Mouse (Mus musculus): Measurements from ENCODE around the gene Thoc3. TPM values are rescaled to one million over a fixed set of nuclear protein-coding genes. Genes with fewer than 3 reads are reported as not detected.
A peak's percentile ranks its signal among the peaks of the same experiment; 100 is the strongest.
"Not testable (repeated sequence)": the region's sequence is repeated elsewhere in the genome, so short reads cannot be mapped to it uniquely, and the experiment has no call there.

The Thoc3 gene
- polyA plus RNA-seq, 1 experiment from 2014 or later = 146 TPM

- not testable (repeated sequence) for H3K4me3 ChIP-seq (ENCODE audit: low read depth, low read length); H3K9ac ChIP-seq (ENCODE audit: low read length); H3K27me3 ChIP-seq (ENCODE audit: control insufficient read depth, insufficient read depth, low read length); H3K36me3 ChIP-seq (ENCODE audit: control insufficient read depth, insufficient read depth, low read length); H3K4me2 ChIP-seq (ENCODE audit: low read depth, low read length, severe bottlenecking); H3K27ac ChIP-seq (ENCODE audit: low read depth, low read length); H3K9me3 ChIP-seq (ENCODE audit: control insufficient read depth, low read length); ATAC-seq (replicated peaks; ENCODE audit: low FRiP score); H3K4me1 ChIP-seq (replicated peaks; ENCODE audit: control insufficient read depth, insufficient read depth, low read length); DNase-seq (ENCODE audit: low spot score)
- 94% methylated on average over 7 of the region's 7 CpGs for WGBS
Measured at GRCm38 (mm10) chr13:54499551-54499950, 30.9 kb upstream of the Thoc3 start.

- Histone ChIP-seq H3K9me3 (ENCODE audit: control insufficient read depth, low read length) (no peaks in the 10 kb centered on the region), H3K9ac (ENCODE audit: low read length) (no peak overlapping the region), H3K4me2 (ENCODE audit: low read depth, low read length, severe bottlenecking) (no peak overlapping the region), H3K4me3 (ENCODE audit: low read depth, low read length) (no peak overlapping the region), H3K4me1 (replicated peaks; ENCODE audit: control insufficient read depth, insufficient read depth, low read length) (no peaks in the 10 kb centered on the region), H3K27ac (ENCODE audit: low read depth, low read length) (no peak overlapping the region), H3K27me3 (ENCODE audit: control insufficient read depth, insufficient read depth, low read length) (no peaks in the 10 kb centered on the region), H3K36me3 (ENCODE audit: control insufficient read depth, insufficient read depth, low read length) (no peaks in the 10 kb centered on the region)
- no peak for ATAC-seq (replicated peaks; ENCODE audit: low FRiP score)
- 90% methylated on average over 6 of the region's 6 CpGs for WGBS
- DNase-seq (ENCODE audit: low spot score) = no peak
Measured at GRCm38 (mm10) chr13:54491381-54491780, 22.7 kb upstream of the Thoc3 start.

- no peaks in the 10 kb centered on the region for H3K27me3 ChIP-seq (ENCODE audit: control insufficient read depth, insufficient read depth, low read length)
- no peak overlapping the region for H3K4me2 ChIP-seq (ENCODE audit: low read depth, low read length, severe bottlenecking)
- no peak overlapping the region for H3K27ac ChIP-seq (ENCODE audit: low read depth, low read length)
- H3K4me1 ChIP-seq (replicated peaks; ENCODE audit: control insufficient read depth, insufficient read depth, low read length) = no peaks in the 10 kb centered on the region
- ATAC-seq (replicated peaks; ENCODE audit: low FRiP score) = no peak
- H3K9ac ChIP-seq (ENCODE audit: low read length) = no peak overlapping the region
- no peaks in the 10 kb centered on the region for H3K36me3 ChIP-seq (ENCODE audit: control insufficient read depth, insufficient read depth, low read length)
- WGBS = 90% methylated on average over 5 of the region's 5 CpGs
- no peak overlapping the region for H3K4me3 ChIP-seq (ENCODE audit: low read depth, low read length)
- DNase-seq (ENCODE audit: low spot score) = no peak
- no peaks in the 10 kb centered on the region for H3K9me3 ChIP-seq (ENCODE audit: control insufficient read depth, low read length)
Measured at GRCm38 (mm10) chr13:54490411-54490810, 21.8 kb upstream of the Thoc3 start.

DNA sequence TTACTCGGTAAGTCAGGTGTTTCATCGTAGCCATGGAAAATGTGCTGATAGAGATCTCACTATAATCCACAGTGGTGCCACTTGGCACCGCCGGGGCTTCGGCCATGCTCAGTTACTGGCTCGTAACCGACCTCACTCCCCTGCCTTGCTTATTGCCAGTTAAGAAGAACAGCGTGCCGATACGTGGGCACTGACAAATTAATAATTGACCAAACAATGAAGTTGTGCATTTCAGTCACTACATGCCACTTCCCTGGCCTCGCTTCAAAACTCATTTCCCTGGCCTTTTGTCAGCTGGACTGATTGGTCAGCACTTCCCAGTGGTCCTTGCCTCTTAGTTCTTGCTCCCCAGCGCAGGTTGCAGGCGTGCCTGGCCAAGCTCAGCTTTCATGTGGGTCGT, 12.8 kb upstream of the Thoc3 start:
- Histone ChIP-seq H3K9me3 (ENCODE audit: control insufficient read depth, low read length) (no peaks in the 10 kb centered on the region), H3K27ac (ENCODE audit: low read depth, low read length) (no peak overlapping the region), H3K4me2 (ENCODE audit: low read depth, low read length, severe bottlenecking) (no peak overlapping the region), H3K9ac (ENCODE audit: low read length) (no peak overlapping the region), H3K27me3 (ENCODE audit: control insufficient read depth, insufficient read depth, low read length) (no peaks in the 10 kb centered on the region), H3K36me3 (ENCODE audit: control insufficient read depth, insufficient read depth, low read length) (no peaks in the 10 kb centered on the region), H3K4me3 (ENCODE audit: low read depth, low read length) (no peak overlapping the region), H3K4me1 (replicated peaks; ENCODE audit: control insufficient read depth, insufficient read depth, low read length) (no peaks in the 10 kb centered on the region)
- no peak for DNase-seq (ENCODE audit: low spot score)
- 88% methylated on average over 14 of the region's 14 CpGs for WGBS
- no peak for ATAC-seq (replicated peaks; ENCODE audit: low FRiP score)

DNA sequence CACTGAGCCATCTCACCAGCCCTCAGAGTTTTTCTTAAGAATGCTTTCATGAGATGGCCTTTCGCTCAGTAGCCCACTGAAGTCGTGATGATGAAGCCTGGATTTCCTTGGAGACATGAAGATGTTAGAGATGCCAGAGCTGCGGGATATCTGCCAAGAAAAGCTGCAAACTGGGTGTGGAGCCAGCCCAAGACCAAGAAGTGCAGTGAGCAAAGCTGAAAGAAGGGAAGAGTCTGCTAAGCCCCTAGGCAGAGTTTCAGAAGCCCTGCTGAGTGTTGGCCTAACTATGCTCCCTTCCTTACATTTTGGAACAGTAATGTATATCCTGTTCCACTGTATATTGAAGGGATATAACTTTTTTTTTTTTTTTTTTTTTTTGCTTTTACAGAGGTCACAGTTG, 10.6 kb upstream of the Thoc3 start:
- Histone ChIP-seq H3K9ac (ENCODE audit: low read length) (no peak overlapping the region), H3K4me3 (ENCODE audit: low read depth, low read length) (no peak overlapping the region), H3K27ac (ENCODE audit: low read depth, low read length) (no peak overlapping the region), H3K27me3 (ENCODE audit: control insufficient read depth, insufficient read depth, low read length) (no peaks in the 10 kb centered on the region), H3K4me1 (replicated peaks; ENCODE audit: control insufficient read depth, insufficient read depth, low read length) (no peaks in the 10 kb centered on the region), H3K36me3 (ENCODE audit: control insufficient read depth, insufficient read depth, low read length) (no peaks in the 10 kb centered on the region), H3K9me3 (ENCODE audit: control insufficient read depth, low read length) (no peaks in the 10 kb centered on the region), H3K4me2 (ENCODE audit: low read depth, low read length, severe bottlenecking) (no peak overlapping the region)
- ATAC-seq (replicated peaks; ENCODE audit: low FRiP score) (no peak), DNase-seq (ENCODE audit: low spot score) (no peak)
- WGBS = 69% methylated on average over 3 of the region's 3 CpGs

DNA sequence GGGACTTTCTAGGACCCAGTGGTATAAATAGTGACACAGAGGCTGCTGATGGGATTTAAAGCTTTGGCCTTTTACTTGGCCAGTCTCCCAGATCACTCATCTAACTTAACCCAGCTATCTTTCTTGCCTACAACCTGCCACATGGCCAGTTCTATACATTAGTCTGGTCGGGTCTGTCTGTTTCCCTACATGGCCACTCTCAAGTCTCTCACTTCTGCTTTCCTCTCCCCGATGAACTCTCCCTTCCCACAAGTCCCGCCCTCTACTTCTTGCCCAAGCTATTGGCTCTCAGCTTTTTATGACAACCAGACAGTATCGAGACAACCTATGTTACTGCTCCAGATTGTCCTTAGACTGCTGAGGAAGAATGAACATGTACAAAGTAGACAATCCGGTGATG, 7.1 kb upstream of the Thoc3 start:
- no peak for DNase-seq (ENCODE audit: low spot score)
- no peak overlapping the region for H3K4me3 ChIP-seq (ENCODE audit: low read depth, low read length)
- no peak for ATAC-seq (replicated peaks; ENCODE audit: low FRiP score)
- H3K9me3 ChIP-seq (ENCODE audit: control insufficient read depth, low read length) = no peaks in the 10 kb centered on the region
- H3K36me3 ChIP-seq (ENCODE audit: control insufficient read depth, insufficient read depth, low read length) = no peaks in the 10 kb centered on the region
- H3K4me1 ChIP-seq (replicated peaks; ENCODE audit: control insufficient read depth, insufficient read depth, low read length) = no peaks in the 10 kb centered on the region
- no peak overlapping the region for H3K27ac ChIP-seq (ENCODE audit: low read depth, low read length)
- H3K27me3 ChIP-seq (ENCODE audit: control insufficient read depth, insufficient read depth, low read length) = no peaks in the 10 kb centered on the region
- WGBS = 79% methylated on average over 5 of the region's 5 CpGs
- H3K9ac ChIP-seq (ENCODE audit: low read length) = no peak overlapping the region
- H3K4me2 ChIP-seq (ENCODE audit: low read depth, low read length, severe bottlenecking) = no peak overlapping the region

DNA sequence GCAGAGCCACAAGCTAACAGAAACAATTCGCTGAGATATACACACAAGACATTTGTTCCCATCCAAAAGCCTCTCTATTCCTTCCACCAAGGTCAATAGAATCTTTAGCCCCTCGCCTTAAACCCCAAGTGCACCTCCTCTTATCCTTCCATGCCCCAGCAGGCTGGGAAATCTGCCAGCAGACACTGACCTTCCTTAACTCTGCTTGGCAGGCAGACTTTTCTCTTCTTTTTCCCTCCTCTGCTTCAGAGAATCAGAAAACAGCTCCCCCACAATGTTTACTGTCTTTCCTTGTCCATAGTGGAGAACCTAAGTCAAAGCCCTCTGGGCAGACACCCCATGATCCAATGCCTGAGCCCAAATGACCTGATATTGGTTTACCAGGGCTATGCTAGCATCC, 6.3 kb upstream of the Thoc3 start:
- WGBS = 84% methylated on average over 2 of the region's 2 CpGs
- Histone ChIP-seq H3K4me1 (replicated peaks; ENCODE audit: control insufficient read depth, insufficient read depth, low read length) (no peaks in the 10 kb centered on the region), H3K9me3 (ENCODE audit: control insufficient read depth, low read length) (no peaks in the 10 kb centered on the region), H3K27ac (ENCODE audit: low read depth, low read length) (no peak overlapping the region), H3K4me2 (ENCODE audit: low read depth, low read length, severe bottlenecking) (no peak overlapping the region), H3K27me3 (ENCODE audit: control insufficient read depth, insufficient read depth, low read length) (no peaks in the 10 kb centered on the region), H3K36me3 (ENCODE audit: control insufficient read depth, insufficient read depth, low read length) (no peaks in the 10 kb centered on the region), H3K9ac (ENCODE audit: low read length) (no peak overlapping the region), H3K4me3 (ENCODE audit: low read depth, low read length) (no peak overlapping the region)
- DNase-seq (ENCODE audit: low spot score) (no peak), ATAC-seq (replicated peaks; ENCODE audit: low FRiP score) (no peak)

GRCm38 (mm10) chr13:54471967-54472366, 3.3 kb upstream of the Thoc3 start:
- no peak for DNase-seq (ENCODE audit: low spot score)
- Histone ChIP-seq H3K9me3 (ENCODE audit: control insufficient read depth, low read length) (no peaks in the 10 kb centered on the region), H3K27me3 (ENCODE audit: control insufficient read depth, insufficient read depth, low read length) (no peaks in the 10 kb centered on the region), H3K4me1 (replicated peaks; ENCODE audit: control insufficient read depth, insufficient read depth, low read length) (peaks cover 3% of the 10 kb centered on the region; the same call in 1 of the 2 replicates), H3K9ac (ENCODE audit: low read length) (no peak overlapping the region), H3K4me2 (ENCODE audit: low read depth, low read length, severe bottlenecking) (no peak overlapping the region), H3K4me3 (ENCODE audit: low read depth, low read length) (no peak overlapping the region), H3K36me3 (ENCODE audit: control insufficient read depth, insufficient read depth, low read length) (no peaks in the 10 kb centered on the region), H3K27ac (ENCODE audit: low read depth, low read length) (no peak overlapping the region)
- no peak for ATAC-seq (replicated peaks; ENCODE audit: low FRiP score)
- 81% methylated on average over 4 of the region's 4 CpGs for WGBS

GRCm38 (mm10) chr13:54469012-54469354, 334 bp upstream of the Thoc3 start:
- Histone ChIP-seq H3K4me3 (ENCODE audit: low read depth, low read length) (peak overlapping the region; percentile 92), H3K27me3 (ENCODE audit: control insufficient read depth, insufficient read depth, low read length) (no peaks in the 10 kb centered on the region), H3K4me2 (ENCODE audit: low read depth, low read length, severe bottlenecking) (peak overlapping the region; percentile 40; the same call in 1 of the 2 replicates), H3K27ac (ENCODE audit: low read depth, low read length) (no peak overlapping the region), H3K9ac (ENCODE audit: low read length) (no peak overlapping the region), H3K36me3 (ENCODE audit: control insufficient read depth, insufficient read depth, low read length) (peaks cover 25% of the 10 kb centered on the region), H3K4me1 (replicated peaks; ENCODE audit: control insufficient read depth, insufficient read depth, low read length) (peaks cover 3% of the 10 kb centered on the region; the same call in 1 of the 2 replicates), H3K9me3 (ENCODE audit: control insufficient read depth, low read length) (peaks cover 6% of the 10 kb centered on the region; the same call in 1 of the 2 replicates)
- DNase-seq (ENCODE audit: low spot score) (no peak), ATAC-seq (replicated peaks; ENCODE audit: low FRiP score) (peak; percentile 76)
- WGBS = 22% methylated on average over 4 of the region's 4 CpGs
